Mouse (Mus musculus) kidney, adult 9 months (tissue): ENCODE data around the gene Ndfip2.

Experiments used
- DNase-seq: peaks from one replicate; pipeline ENCODE4 v3.0.0; 2022

The Ndfip2 gene

GRCm38 (mm10) chr14:105258379-105259034 is at the start of gene Ndfip2:
Gene Ndfip2, plus strand, starts transcription at chr14:105258573.
- peak; percentile 89 for DNase-seq

GRCm38 (mm10) chr14:105219525-105220376 is 38.6 kb upstream of the Ndfip2 start:
- no peak for DNase-seq

DNA sequence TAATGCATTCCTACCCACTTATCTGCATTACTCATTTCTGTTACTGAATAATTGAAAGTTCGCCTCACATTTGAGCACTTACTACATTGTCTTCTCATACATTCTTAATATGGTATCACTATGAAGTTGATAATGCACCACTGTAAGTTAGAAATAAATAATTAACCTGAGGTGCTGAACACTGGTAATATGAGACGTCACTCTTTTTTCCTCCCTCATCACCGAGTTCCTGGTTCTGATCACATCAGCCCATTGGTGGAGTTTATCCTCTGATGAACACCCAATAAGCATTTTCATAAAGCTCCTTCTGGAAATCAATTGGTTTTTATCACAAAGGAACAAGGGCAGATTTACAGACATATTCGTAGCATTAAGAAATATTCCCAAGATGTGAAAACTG is 36.1 kb upstream of the Ndfip2 start:
- DNase-seq = no peak

DNA sequence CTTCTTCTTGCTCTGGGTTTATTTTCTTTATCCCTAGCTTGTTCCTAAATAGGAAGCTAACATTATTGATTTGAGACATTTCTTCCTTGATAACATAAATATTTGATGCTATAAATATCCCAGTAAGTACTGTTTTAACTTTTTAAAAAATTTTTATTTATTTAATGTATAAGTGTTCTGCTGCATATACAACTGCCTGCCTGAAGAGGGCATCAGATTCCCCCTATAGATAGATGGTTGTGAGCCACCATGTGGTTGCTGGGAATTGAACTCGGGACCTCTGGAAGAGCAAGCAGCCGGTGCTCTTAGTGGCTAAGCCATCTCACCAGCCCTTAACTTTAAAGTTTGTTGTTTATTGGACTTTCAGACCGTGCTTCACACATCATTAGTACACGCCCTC is 32.6 kb upstream of the Ndfip2 start:
- DNase-seq = no peak

GRCm38 (mm10) chr14:105232421-105232820 is 26.0 kb upstream of the Ndfip2 start:
- peak; percentile 60 for DNase-seq

DNA sequence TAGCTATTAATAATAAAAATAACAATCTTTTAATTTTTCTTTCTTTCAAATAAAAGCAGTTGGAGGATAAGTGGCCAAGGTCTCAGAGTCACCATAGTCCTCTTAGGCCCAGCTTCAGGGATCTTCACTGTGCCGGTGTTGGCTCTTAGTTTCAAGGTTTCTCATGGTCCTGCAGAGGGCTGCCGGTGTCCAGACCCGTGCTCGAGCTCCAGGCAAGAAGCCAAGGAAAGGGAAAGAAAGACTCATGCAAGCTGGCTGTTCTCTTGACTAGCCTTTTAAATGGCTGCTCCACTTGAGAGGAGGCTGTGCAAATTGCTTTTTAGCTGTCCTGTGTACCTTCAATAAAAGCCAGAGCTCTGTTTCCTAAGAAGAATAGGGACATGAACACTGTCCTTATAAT is 21.8 kb upstream of the Ndfip2 start:
- no peak for DNase-seq

GRCm38 (mm10) chr14:105237736-105238135 is 20.6 kb upstream of the Ndfip2 start:
- DNase-seq = no peak

GRCm38 (mm10) chr14:105238450-105239038 is 19.8 kb upstream of the Ndfip2 start:
- no peak for DNase-seq

GRCm38 (mm10) chr14:105240120-105240519 is 18.3 kb upstream of the Ndfip2 start:
- DNase-seq = no peak

- no peak for DNase-seq
Measured at GRCm38 (mm10) chr14:105243805-105244443, 14.4 kb upstream of the Ndfip2 start.

- DNase-seq = no peak
Measured at GRCm38 (mm10) chr14:105251038-105251437, 7.3 kb upstream of the Ndfip2 start.

- DNase-seq = no peak
Measured at GRCm38 (mm10) chr14:105253304-105253703, 5.1 kb upstream of the Ndfip2 start.

GRCm38 (mm10) chr14:105254401-105254800 is 4.0 kb upstream of the Ndfip2 start:
- no peak for DNase-seq

GRCm38 (mm10) chr14:105255620-105256019 is 2.8 kb upstream of the Ndfip2 start:
- peak; percentile 31 for DNase-seq

DNA sequence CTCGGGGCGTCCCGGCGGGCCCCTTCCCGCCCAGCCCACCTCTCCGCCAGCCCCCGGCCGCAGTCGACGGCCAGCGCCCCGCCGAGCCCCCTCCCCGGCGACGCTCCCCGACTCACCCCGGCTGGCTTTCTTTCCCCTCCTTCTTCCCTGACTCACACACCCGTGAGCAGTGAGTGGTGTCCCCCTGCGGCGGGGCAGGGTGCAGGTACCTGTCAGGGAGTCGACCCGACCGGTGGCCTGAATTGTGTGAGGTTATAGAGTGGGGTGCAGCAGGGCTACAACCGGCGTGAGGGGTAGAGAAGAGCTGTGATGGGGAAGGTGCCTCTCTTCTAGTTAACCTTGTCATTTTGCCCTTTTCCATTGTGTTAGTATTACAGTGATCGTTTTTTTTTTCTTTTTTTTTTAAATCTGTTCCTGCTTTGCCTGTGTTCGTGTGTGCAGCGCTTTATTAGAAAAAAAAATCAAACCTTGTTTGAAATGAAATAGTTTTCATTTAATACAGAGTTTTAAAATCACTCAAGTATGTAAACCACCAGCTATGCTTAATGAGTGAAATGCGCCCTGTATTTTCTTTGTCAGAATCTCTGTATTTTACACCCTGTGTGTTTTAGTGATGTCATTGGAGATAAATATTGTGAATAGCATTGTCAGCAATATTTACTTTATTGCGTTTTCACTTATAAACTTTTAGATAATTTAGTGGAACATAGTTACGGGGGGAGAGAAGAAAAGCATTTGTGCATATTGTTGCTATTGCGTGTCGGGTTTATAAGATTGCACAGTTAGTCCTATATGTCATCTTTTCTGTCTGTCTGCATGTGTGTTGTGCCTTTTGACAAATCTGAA is 885 bp downstream of the Ndfip2 start:
- peak; percentile 43 for DNase-seq

DNA sequence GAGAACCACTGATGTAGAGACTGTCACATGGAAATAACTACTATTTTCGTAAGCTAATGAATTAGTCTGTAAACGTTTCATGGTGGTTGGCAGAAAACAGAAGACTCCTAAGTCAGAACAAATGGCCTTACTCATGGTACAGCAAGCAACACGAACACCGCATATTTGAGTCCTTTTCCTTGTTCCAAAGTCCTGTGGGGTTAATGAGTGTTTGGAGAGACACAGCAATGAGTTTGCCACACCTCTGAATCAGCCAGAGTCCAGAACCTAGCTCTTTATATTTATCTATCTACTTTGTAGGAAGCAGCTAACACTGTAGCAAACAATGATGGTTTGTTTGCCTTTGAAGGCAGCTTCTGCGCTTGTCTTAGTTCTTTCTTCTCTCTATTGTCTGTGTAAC is 4.5 kb downstream of the Ndfip2 start:
- DNase-seq = peak; percentile 81

DNA sequence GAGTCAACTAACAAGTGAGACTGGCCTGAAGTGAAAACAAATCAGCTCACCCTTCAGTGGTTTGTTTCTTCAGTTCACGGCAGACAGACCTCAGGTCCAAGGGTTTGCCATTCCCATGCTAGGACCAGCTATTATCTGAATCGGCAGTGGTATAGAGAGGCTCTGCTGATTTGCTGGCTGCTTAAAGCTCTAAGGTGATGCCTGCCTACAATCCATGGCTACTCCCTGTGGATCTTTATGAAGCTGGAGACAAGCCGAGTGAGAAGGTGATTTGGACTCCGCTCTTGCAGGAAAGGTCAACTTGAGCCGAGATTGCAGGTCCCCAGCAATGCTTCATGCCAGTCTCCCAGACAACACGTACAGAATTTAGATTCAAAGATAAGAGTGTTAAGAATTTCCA is 8.7 kb downstream of the Ndfip2 start:
- peak; percentile 51 for DNase-seq

DNA sequence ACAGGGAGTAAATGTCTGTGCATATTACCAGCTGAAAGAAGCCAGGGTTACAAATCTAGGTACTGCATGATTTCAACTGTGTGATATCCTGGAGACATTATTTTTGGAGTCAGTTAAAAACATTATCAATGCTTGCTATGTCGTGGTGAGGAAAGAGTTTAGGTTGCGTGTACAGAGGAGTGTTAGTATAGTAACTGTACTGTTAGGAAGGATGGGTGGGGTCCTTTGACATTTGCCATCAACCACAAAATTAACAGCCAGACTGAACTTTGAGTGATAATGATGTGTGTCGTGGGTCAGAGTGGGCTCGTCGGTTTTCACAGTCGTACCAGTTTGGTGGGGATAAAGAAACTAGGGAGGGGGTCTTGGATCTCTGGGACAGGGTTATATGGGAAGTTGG is 13.7 kb downstream of the Ndfip2 start:
- no peak for DNase-seq

- no peak for DNase-seq
Measured at GRCm38 (mm10) chr14:105272539-105272938, 14.2 kb downstream of the Ndfip2 start.

DNA sequence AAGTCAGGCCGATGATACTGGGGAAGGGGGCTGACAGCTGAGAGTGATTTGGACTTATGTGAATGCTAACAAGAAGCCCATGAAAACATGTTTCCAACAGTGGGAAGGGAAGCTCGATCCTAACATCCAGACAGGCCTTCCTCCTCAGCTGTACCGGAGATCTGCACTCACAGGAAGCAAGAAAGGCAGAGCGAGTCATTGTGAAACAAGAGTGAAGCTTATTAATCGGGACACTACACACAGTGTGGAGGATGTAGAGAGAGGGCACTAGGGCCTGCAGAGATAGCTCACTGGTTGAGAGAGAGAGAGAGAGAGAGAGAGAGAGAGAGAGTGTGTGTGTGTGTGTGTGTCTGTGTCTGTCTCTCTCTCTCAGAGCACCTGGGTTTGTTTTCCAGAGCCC is 16.8 kb downstream of the Ndfip2 start:
- DNase-seq = no peak

GRCm38 (mm10) chr14:105277277-105277676 is 18.9 kb downstream of the Ndfip2 start:
- no peak for DNase-seq

DNA sequence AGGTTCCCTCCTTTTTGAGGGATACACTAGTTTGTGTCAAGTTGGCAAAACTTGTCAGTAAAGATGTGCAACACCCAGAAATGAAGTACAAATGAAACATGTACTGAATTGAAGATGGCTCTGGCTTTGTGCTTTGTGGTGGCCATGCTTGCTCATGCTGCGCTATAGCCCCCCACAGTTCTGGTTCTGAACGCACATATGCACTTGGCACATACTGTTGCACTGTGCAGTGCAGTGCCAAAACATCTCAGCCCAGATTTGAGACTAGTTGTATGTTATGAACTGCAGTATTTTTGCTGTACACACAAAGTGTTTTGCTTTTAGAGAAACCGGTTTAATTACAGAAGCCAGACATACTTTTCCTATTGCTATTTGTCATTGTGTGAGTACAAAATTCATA is 25.7 kb downstream of the Ndfip2 start:
- DNase-seq = no peak

DNA sequence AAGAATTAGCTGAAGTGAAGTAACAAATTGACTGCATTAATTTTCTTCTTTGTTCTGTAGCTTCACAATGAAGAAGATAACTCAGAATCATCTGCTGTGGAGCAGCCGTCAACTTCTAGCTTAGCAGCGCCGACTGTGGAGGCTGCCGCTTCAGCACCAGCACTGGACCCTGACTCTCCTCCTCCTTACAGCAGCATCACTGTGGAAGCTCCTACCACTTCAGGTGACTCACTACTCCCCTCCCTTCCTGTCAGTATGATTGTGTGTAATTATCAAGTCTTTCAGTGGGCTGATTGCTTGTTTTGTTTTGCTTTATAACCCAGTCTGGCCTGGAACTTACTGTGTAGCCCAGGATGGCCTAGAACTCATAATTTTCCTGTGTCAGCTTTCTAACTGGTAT is 29.2 kb downstream of the Ndfip2 start:
- DNase-seq = no peak
